Mouse (Mus musculus) brain, embryonic 14.5 days (tissue): ENCODE data around the gene Sbf2. TPM values are rescaled to one million over a fixed set of nuclear protein-coding genes. Genes with fewer than 3 reads are reported as not detected.

Experiments
- DNase-seq: peaks from one replicate; pipeline ENCODE4 v3.0.0-alpha.2; 2011; ENCODE audit warnings: low read depth
- CTCF ChIP-seq: fragments of 200-500 bp; IDR thresholded peaks from 2 replicates; pipeline ENCODE4 v1.5.1; 2012; ENCODE audit warnings: inconsistent platforms, mild to moderate bottlenecking, moderate library complexity, borderline replicate concordance; ENCODE audit not compliant: insufficient read depth, insufficient read length; ENCODE audit errors: extremely low read depth
- POLR2A ChIP-seq: fragments of 200-500 bp; IDR thresholded peaks from 2 replicates; pipeline ENCODE4 v1.6.1; 2012; ENCODE audit warnings: mild to moderate bottlenecking, inconsistent platforms, borderline replicate concordance; ENCODE audit not compliant: poor library complexity, insufficient read depth, insufficient read length, severe bottlenecking; ENCODE audit errors: extremely low read depth
- polyA plus RNA-seq: library from polyadenylated mRNA; depleted of rRNA; stranded (reverse); fragments of >200 nt; gene quantifications from 2 replicates; pipeline ENCODE4 v1.2.3, GENCODE M21; 2012

Sbf2 gene
- polyA plus RNA-seq, 1 experiment = 79.0 TPM

DNA sequence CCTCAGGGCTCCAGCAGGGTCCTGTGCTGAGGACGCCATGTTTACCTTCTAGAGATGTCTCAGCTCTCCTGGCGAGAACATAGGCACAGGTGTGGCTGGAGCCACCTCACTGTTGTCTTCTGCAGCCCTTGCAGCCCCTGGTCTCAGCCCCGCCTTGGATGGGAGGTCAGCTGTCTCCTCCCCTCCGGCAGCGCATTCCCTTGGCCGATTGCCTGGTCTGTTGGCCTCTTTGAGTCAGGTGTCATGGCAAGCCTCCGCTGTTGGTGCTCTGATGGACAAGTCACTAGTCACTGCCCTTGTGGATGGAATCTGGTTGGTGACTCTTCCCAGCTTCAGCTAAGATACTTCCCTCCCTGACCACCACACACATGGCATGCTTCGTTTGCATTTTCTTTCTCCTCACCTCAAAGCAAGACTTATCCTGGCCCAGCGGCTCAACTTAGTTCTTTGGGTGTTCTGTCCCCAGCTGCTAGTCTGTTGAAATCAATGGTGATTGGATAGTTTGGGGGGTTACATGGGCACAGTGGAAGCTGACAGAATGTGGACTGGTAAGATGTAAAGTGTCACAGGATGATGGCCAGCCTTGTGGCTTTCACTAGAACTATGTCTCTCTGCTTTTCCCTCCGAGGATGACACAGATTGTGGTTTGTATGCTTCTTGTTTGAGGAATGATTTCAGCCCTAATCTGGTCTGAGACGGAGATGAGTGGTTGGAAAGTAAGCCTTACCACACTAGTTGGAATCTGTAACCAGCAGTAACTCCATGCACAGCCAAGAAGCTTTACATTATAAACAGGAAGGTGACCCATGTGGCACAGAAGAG lies 333.1 kb downstream of the Sbf2 start:
- TF ChIP-seq POLR2A (no peak), CTCF (no peak)
- DNase-seq = no peak

DNA sequence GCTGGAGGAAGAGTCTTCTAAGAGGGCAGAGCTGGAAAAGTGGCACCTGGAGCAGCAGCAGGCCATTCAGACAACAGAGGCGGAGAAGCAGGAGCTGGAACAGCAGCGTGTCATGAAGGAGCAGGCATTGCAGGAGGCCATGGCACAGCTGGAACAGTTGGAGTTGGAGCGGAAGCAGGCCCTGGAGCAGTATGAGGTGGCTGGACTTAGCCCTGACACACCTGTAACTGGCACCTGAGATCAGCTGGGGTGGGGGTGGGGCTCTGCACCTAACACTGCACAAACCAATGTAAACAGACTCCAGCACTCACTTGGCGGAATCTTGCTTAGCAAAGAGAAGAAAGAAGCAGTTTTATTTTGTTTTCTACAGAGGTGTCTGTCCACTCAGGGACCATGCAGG lies 335.5 kb downstream of the Sbf2 start:
- DNase-seq = no peak
- TF ChIP-seq CTCF (no peak), POLR2A (no peak)

DNA sequence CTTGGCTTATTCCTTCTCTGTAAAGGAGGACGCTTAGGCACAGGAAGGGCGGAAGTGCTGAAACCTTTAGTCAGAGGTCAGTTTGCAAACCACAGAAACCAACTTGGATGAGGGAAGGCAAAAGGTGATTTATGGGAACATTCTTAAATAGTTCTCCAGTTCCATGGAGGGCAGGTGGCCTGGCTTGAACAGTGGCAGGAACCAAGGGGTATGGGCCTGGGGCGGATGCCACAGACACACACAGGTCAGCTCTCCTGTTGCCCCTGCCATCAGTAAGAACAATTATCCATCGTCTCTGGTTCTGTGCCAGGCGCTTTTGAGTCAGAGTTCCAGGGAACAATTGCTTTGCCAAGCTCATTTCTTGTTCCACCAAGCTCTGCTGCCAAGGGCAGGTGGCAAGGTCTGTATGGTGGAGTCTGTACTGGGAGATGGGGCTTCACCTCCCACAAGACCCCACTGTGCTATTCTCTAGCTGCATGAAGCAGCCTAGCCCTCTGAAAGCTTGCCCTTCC lies 336.9 kb downstream of the Sbf2 start:
- TF ChIP-seq POLR2A (no peak), CTCF (no peak)

DNA sequence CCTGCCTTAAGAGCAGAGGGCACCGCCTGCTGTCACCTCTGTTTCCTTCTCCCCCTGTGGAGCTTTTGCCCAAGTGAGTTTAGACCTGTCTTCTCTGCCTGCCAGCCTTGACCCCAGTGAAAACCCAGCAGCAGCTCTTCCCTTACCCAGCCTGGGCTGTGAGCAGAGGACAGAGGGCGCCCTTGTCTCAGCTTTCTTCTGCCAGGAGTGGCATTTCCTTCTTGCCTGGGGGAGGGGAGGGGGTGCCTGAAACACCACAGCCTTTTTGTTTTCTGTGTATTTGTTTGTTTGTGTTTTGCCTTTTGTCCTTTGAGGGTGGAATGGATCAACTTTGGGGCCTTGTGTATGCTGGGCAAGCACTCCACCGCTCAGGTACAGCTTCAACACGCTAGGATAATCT lies 342.3 kb downstream of the Sbf2 start:
- DNase-seq = no peak
- TF ChIP-seq POLR2A (no peak), CTCF (no peak)

More for the DNA sequence above, 336.9 kb downstream of the Sbf2 start:
- no peak for DNase-seq

DNA sequence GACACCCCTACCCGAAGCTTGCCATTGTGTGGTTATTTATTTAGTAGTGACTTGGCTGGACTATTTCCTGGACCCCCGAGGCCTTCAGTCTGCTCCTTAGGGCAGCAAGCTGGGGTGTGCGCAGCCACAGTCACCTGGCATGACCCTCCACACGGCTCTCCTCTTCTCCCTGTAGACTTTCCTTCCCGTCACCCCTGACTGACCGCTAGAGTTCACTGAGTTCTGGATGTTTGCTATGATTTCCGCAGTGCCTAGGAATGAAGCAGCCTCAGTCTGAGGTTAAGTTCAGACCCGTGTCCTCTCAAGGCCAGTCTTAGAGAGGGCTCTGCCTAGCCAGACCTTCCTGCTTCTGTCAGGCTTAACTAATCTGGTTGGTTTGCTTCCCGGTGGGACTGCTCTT lies 342.9 kb downstream of the Sbf2 start:
- no peak for TF ChIP-seq POLR2A
- no peak for TF ChIP-seq CTCF
- DNase-seq = no peak

DNA sequence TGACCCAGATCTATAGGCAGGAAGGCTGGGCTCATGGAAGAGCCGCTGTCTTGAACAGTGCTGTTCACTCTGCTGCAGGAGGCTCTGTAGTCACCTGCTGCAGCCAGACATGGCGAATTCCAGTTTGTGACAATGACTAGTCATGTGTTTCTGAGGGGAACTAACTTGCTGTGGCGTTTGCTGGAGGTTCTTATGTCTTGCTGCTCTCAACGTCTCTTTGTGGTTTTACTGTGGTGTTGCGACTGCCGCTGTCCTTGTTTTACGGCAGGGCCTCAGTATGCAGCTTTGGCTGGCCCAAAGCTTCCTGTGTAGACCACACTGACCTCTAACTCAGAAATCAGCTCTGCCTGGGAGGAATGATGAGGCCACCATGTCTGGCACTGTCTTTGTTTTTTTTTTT lies 344.3 kb downstream of the Sbf2 start:
- DNase-seq = no peak

DNA sequence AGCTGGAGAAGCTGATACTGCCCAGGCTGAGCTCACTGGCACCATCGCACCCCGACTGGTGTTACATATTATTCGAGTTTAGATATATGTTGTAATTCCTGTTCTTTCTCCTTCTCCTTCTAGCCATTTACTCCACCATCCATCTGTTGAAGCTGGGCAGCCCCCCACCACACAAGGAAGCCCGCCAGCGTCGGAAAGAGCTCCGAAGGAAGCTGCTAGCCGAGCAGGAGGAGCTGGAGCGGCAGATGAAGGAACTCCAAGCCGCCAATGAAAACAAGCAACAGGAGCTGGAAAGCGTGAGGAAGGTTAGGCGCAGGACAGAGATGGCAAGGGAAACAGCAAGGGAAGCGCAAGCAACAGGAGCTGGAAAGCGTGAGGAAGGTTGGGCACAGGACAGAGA lies 344.9 kb downstream of the Sbf2 start:
- DNase-seq = no peak
- TF ChIP-seq POLR2A (no peak), CTCF (no peak)

More for the DNA sequence above, 344.3 kb downstream of the Sbf2 start:
- no peak for TF ChIP-seq CTCF
- TF ChIP-seq POLR2A = no peak

DNA sequence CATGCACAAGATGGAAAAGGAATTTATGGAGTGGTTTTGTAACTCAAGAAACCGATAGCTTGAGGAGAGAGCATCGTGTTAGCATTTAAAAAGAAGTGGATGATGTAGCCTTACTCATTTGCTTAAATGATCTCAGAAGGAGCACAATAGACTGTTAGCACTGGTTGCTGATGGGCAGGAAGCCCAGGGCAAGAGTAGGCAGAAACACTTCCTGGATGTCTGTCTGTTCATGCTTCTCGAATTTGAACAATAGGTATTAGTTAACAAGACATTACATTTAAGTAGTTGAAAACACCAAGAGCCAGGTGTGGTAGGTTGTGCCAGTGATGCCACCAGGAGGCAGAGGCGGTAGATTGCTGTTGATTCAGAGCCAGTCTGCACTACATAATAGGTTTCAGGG lies 346.2 kb downstream of the Sbf2 start:
- DNase-seq = peak; percentile 63
- TF ChIP-seq CTCF (no peak), POLR2A (no peak)

DNA sequence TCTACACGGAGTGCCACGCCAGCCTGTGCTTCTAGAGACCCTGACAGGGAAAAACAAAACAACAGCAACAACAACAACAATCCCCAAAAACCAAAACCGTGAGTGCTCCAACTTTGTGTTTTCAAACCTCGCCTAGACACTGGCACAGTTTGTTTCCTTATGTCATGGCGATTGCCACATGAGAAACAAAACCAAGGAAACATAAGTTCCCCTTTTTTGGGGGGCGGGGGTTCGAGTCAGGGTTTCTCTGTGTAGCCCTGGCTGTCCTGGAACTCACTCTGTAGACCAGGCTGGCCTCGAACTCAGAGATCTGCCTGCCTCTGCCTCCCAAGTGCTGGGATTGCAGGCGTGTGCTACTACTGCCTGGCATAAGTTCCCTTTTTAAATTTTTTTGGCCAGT lies 346.7 kb downstream of the Sbf2 start:
- no peak for DNase-seq
- TF ChIP-seq CTCF (no peak), POLR2A (no peak)

DNA sequence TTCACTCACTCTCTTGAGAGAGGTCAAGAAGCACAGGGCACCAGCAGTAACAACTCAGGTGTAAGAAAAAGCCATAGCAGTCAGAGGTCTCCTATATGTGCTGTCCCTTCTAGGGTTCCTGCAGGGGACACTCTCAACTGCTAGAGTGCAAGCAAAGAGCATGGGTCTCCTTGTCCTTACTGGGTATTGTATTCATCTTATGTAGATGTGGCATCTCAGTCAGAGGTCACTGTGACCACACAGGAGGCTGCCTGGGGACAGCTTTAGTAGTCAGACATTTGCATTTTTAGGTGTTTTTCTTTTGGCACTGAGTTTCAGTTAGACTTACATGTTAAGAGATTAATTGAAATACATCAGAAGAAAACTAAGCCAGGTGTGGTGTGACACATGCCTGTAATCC lies 347.7 kb downstream of the Sbf2 start:
- TF ChIP-seq CTCF (no peak), POLR2A (no peak)
- no peak for DNase-seq

DNA sequence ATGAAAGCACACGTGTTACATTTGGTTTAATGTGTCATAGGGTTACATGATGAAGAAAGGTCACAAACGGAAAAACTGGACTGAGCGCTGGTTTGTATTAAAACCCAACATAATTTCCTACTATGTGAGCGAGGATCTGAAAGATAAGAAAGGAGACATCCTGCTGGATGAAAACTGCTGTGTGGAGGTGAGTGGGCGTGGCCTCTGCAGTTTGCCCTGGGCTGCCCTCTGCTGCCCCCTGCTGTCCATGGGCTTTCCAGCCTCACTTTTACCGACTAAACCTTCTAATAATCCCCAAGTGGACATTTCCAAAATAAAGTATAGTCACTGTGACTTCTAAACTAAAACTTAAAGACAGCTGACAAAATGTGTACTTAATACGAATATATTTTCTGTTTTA lies 348.9 kb downstream of the Sbf2 start:
- TF ChIP-seq CTCF = peak; percentile 81
- no peak for TF ChIP-seq POLR2A
- DNase-seq = peak; percentile 72

DNA sequence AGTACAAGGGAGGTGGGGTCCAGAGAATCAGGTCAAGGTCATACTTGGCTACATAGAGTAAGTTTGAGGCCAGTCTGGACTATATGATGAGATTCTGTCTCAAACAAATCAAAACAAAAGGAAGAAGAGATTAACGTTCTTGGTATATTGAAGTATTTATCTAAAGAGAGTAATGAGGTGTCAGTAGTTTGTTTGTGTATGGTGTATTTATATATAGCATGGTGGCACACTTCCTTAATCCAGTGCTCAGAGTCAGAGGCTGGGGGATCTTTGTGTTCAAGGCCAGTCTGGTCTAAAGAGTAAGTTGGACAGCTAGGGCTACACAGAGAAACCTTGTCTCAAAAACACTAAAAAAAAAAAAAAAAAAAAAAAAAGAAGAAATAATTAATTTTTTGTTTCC lies 351.2 kb downstream of the Sbf2 start:
- TF ChIP-seq POLR2A (no peak), CTCF (no peak)
- DNase-seq = no peak
